Mouse (Mus musculus): ENCODE measurements at regions not wholly inside any gene's neighbourhood (a gene's known extent, or its start where the extent isn't known, plus 50 kb on each side); places are given as distances from the start of the nearest gene placed in this dataset.

DNA sequence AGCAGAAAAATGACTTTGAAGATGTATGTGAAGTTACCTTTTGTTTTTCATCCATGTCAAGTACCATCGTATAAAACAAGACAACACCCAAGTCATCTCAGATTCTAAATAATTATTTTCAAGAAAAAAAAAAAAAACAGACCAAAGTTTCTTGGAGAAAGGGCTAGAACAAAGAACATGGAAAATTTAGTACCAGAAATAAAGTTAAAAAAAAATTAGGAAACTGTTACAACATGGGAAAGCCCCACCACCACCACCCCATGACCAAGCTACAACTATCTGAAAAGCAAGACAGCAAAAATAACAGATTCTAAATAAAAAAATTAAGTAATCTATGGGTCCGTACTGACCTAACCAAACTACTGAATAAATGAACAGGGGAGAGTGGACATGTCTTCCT lies 235.3 kb upstream of the Smim15 start:
- Histone ChIP-seq H3K27me3 (ENCODE audit: insufficient read depth, low read length) (no peaks in the 10 kb centered on the region), H3K9me3 (ENCODE audit: low read length) (peaks cover 3% of the 10 kb centered on the region), H3K4me1 (replicated peaks; ENCODE audit: low read depth, low read length) (peaks cover 21% of the 10 kb centered on the region), H3K36me3 (ENCODE audit: insufficient read depth, low read length) (no peaks in the 10 kb centered on the region), H3K4me3 (replicated peaks; ENCODE audit: low read length) (no peak overlapping the region)
- TF ChIP-seq POU5F1 (IDR thresholded peaks at IDR 0.05; ENCODE audit: borderline replicate concordance, low read length) (no peak), NANOG (IDR thresholded peaks at IDR 0.05; ENCODE audit: borderline replicate concordance, low read length) (no peak), CTCF (conservative IDR thresholded peaks at IDR 0.05; ENCODE audit: low read length) (no peak)

DNA sequence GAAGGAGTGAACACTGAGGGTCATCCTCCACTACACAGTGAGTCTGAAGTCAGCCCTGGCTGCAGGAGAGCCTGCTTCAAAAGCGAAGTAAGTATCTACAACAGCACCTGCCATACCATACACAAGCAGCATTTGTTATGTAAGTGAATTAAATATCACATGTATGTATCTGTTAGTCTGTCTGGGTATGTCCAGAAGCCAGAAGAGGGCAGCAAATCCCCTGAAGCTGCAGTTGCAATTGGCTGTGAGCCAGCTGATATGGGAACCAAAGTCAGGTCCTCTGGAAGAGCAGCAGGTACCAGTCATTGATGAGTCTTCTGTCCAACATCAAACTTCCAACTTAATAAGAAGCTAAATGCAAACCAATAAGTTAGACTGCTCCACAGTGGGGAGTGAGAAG lies 239.8 kb upstream of the Smim15 start:
- Histone ChIP-seq H3K36me3 (ENCODE audit: insufficient read depth, low read length) (no peaks in the 10 kb centered on the region), H3K4me3 (replicated peaks; ENCODE audit: low read length) (no peak overlapping the region), H3K9me3 (ENCODE audit: low read length) (peaks cover 3% of the 10 kb centered on the region), H3K27me3 (ENCODE audit: insufficient read depth, low read length) (no peaks in the 10 kb centered on the region), H3K4me1 (replicated peaks; ENCODE audit: low read depth, low read length) (peaks cover 15% of the 10 kb centered on the region)
- TF ChIP-seq CTCF (conservative IDR thresholded peaks at IDR 0.05; ENCODE audit: low read length), result 0 out of 2 replicates have a peak, but pooled peaks have one; percentile 14
- no peak for TF ChIP-seq NANOG (IDR thresholded peaks at IDR 0.05; ENCODE audit: borderline replicate concordance, low read length)

DNA sequence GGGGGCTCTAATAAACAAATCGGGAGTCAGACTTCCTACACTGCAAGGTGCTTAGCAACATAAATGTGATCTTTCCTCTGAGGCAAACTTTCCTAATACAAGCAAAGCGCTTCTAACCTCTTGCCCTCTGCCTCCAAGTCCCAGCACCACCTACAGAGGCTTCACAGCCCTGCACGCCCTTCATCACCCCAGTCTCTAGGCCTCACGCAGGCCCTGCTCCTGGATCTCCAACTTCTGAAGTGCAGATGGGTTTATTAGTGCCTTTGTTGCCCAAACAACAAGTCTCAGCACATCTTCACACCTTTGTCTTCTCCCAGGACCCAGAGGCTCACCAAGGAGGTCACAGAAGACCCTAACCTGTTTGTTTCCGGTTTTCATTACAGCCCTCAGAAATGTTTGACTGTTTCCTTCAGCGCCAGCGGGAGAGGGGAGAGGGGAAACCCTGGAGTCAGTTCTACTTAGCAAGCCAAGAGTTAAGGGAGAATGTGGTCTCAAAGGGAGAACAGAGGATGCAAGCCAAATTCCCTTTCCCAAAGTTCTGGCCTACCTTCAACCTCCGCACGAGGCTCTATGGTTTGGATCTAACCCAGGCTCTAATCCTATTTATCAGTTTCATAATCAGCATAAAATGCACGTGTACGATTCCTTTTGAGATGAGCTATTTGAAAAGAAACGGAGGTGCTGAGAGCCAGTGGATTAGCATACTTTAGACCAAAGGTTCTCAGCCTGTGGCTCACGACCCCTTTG lies 244.9 kb upstream of the Smim15 start:
- H3K27me3 ChIP-seq (ENCODE audit: insufficient read depth, low read length), result no peaks in the 10 kb centered on the region
- no peaks in the 10 kb centered on the region for H3K9me3 ChIP-seq (ENCODE audit: low read length)
- peaks cover 25% of the 10 kb centered on the region for H3K4me1 ChIP-seq (replicated peaks; ENCODE audit: low read depth, low read length)
- H3K4me3 ChIP-seq (replicated peaks; ENCODE audit: low read length), result no peak overlapping the region
- no peaks in the 10 kb centered on the region for H3K36me3 ChIP-seq (ENCODE audit: insufficient read depth, low read length)
- TF ChIP-seq POU5F1 (IDR thresholded peaks at IDR 0.05; ENCODE audit: borderline replicate concordance, low read length) (no peak), CTCF (conservative IDR thresholded peaks at IDR 0.05; ENCODE audit: low read length) (no peak), NANOG (IDR thresholded peaks at IDR 0.05; ENCODE audit: borderline replicate concordance, low read length) (no peak)

DNA sequence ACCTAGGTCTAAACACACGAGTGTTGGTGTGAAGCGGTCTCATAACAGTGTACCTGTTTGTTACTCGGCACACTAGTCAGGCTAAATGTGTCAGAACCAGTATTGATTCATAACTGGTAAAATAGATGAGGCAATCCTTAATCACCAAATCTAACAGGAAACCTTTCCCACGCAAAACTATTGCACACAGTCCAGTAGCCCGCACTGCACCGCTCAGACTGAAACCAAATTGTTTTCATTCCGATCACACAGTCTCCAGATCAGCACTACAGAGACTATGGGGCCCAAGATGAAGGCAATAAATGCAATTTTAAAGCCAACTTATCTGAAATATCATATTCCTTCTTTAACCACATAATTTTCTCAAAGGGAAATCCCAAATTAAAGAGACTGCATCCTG lies 246.1 kb upstream of the Smim15 start:
- Histone ChIP-seq H3K4me3 (replicated peaks; ENCODE audit: low read length) (no peak overlapping the region), H3K27me3 (ENCODE audit: insufficient read depth, low read length) (no peaks in the 10 kb centered on the region), H3K36me3 (ENCODE audit: insufficient read depth, low read length) (no peaks in the 10 kb centered on the region), H3K4me1 (replicated peaks; ENCODE audit: low read depth, low read length) (peaks cover 27% of the 10 kb centered on the region), H3K9me3 (ENCODE audit: low read length) (no peaks in the 10 kb centered on the region)
- no peak for TF ChIP-seq NANOG (IDR thresholded peaks at IDR 0.05; ENCODE audit: borderline replicate concordance, low read length)
- TF ChIP-seq POU5F1 (IDR thresholded peaks at IDR 0.05; ENCODE audit: borderline replicate concordance, low read length), result no peak
- TF ChIP-seq CTCF (conservative IDR thresholded peaks at IDR 0.05; ENCODE audit: low read length), result no peak

DNA sequence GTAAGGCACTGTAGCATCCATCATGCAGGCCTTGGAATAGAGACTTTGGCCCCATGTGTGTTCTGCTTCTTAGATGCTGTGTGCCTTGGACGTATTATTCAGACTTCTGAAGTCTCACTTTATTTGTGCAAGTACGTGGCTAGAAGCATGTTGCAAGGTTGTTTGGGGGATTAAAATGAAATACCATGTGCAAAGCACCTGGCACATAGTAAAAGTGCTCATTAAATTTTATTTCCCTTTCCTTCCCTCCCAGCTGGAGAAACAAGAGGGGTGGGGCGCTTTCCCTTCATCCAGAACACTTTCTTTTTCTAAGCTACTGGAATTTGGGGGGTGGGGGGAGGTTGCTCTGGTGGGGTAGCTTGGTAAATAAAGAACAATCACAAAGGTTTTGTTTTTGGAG lies 248.7 kb upstream of the Smim15 start:
- Histone ChIP-seq H3K27me3 (ENCODE audit: insufficient read depth, low read length) (no peaks in the 10 kb centered on the region), H3K4me1 (replicated peaks; ENCODE audit: low read depth, low read length) (peaks cover 35% of the 10 kb centered on the region), H3K9me3 (ENCODE audit: low read length) (no peaks in the 10 kb centered on the region), H3K36me3 (ENCODE audit: insufficient read depth, low read length) (no peaks in the 10 kb centered on the region), H3K4me3 (replicated peaks; ENCODE audit: low read length) (no peak overlapping the region)
- TF ChIP-seq NANOG (IDR thresholded peaks at IDR 0.05; ENCODE audit: borderline replicate concordance, low read length) (no peak), CTCF (conservative IDR thresholded peaks at IDR 0.05; ENCODE audit: low read length) (no peak), POU5F1 (IDR thresholded peaks at IDR 0.05; ENCODE audit: borderline replicate concordance, low read length) (no peak)

DNA sequence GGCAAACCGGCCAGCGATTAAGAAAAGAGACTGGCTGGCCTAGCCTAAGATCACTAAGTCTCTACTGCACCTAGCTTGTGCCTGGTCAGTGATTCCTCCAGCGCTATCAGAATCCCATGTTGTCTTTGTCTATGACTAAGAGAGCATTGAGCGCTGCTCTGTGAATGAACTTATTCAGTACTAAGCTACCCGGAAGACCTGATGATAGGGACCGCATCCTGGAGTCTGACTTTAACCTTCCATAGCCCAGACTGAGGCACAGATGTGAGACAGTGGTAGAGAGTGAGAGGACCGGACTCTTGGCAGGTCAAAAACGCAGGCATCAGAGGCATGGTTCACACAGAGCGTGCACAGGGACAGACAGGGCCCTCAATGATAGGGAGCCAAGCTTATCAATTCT lies 252.5 kb upstream of the Smim15 start:
- TF ChIP-seq CTCF (conservative IDR thresholded peaks at IDR 0.05; ENCODE audit: low read length), result no peak
- TF ChIP-seq POU5F1 (IDR thresholded peaks at IDR 0.05; ENCODE audit: borderline replicate concordance, low read length), result no peak
- no peak for TF ChIP-seq NANOG (IDR thresholded peaks at IDR 0.05; ENCODE audit: borderline replicate concordance, low read length)

DNA sequence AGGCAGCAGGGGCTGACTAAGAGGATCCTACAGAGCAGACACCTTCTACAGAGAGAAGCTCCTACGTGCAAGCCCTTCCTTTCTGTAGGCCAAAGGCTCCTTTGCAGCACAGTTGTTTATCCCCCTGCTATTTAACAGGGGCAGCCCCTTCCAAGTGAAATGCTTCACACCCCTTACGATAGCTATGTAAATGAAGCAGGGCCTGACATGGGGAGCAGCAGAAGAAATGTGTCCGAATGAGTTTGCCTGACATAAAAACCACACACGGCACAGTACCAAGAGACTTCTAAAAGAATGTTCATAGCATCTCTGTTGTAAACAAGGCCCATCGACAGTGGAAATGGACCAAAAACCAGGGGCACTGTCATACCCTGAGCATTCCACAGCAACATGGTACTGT lies 259.3 kb upstream of the Smim15 start:
- no peak overlapping the region for H3K4me3 ChIP-seq (replicated peaks; ENCODE audit: low read length)
- H3K4me1 ChIP-seq (replicated peaks; ENCODE audit: low read depth, low read length), result peaks cover 19% of the 10 kb centered on the region
- no peaks in the 10 kb centered on the region for H3K27me3 ChIP-seq (ENCODE audit: insufficient read depth, low read length)
- H3K9me3 ChIP-seq (ENCODE audit: low read length), result no peaks in the 10 kb centered on the region
- TF ChIP-seq CTCF (conservative IDR thresholded peaks at IDR 0.05; ENCODE audit: low read length) (no peak), NANOG (IDR thresholded peaks at IDR 0.05; ENCODE audit: borderline replicate concordance, low read length) (no peak), POU5F1 (IDR thresholded peaks at IDR 0.05; ENCODE audit: borderline replicate concordance, low read length) (no peak)
- H3K36me3 ChIP-seq (ENCODE audit: insufficient read depth, low read length), result no peaks in the 10 kb centered on the region

More for the DNA sequence above, 252.5 kb upstream of the Smim15 start:
- no peak overlapping the region for H3K4me3 ChIP-seq (replicated peaks; ENCODE audit: low read length)
- H3K4me1 ChIP-seq (replicated peaks; ENCODE audit: low read depth, low read length), result peaks cover 20% of the 10 kb centered on the region
- H3K9me3 ChIP-seq (ENCODE audit: low read length), result no peaks in the 10 kb centered on the region
- no peaks in the 10 kb centered on the region for H3K27me3 ChIP-seq (ENCODE audit: insufficient read depth, low read length)
- no peaks in the 10 kb centered on the region for H3K36me3 ChIP-seq (ENCODE audit: insufficient read depth, low read length)

DNA sequence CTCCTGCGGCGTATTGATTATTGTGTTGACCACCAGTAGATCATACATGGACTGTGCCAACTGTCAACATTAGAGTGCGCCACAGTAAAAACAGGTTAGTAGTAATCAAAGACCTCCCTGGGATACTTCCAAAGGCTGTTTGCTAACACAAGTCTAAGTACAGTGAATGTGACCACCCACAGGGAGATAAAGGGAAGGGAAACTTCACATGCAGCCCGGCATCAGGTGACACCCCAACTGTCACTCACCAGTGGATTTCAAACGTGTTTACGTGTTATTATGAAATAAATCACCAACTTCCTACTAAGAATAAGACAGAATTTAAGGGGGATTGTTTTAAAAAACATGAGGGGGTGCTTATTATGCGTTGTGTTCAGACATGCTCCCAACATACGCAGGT lies 262.5 kb upstream of the Smim15 start:
- no peaks in the 10 kb centered on the region for H3K36me3 ChIP-seq (ENCODE audit: insufficient read depth, low read length)
- H3K4me1 ChIP-seq (replicated peaks; ENCODE audit: low read depth, low read length), result peaks cover 21% of the 10 kb centered on the region
- no peaks in the 10 kb centered on the region for H3K9me3 ChIP-seq (ENCODE audit: low read length)
- no peak overlapping the region for H3K4me3 ChIP-seq (replicated peaks; ENCODE audit: low read length)
- no peaks in the 10 kb centered on the region for H3K27me3 ChIP-seq (ENCODE audit: insufficient read depth, low read length)
- TF ChIP-seq NANOG (IDR thresholded peaks at IDR 0.05; ENCODE audit: borderline replicate concordance, low read length), result no peak
- TF ChIP-seq CTCF (conservative IDR thresholded peaks at IDR 0.05; ENCODE audit: low read length), result no peak
- TF ChIP-seq POU5F1 (IDR thresholded peaks at IDR 0.05; ENCODE audit: borderline replicate concordance, low read length), result no peak

DNA sequence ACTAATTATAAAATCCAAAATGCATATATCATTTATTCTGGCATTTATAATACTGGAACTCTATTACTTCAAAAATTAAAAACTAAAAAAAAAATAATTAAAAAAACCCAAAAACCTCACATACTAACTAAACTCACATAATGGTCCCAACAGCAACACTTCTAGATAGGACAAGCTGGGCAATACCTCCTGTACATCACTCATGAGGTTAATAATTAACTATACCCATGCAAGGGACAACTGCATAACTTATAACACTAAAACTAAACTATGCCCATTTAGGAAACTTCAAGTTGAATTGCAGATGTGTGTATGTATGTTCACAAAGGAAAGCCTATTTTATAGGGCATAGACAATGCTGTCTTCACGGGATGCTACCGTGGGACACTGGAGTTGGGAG lies 263.0 kb upstream of the Smim15 start:
- H3K9me3 ChIP-seq (ENCODE audit: low read length), result no peaks in the 10 kb centered on the region
- no peak for TF ChIP-seq POU5F1 (IDR thresholded peaks at IDR 0.05; ENCODE audit: borderline replicate concordance, low read length)
- TF ChIP-seq CTCF (conservative IDR thresholded peaks at IDR 0.05; ENCODE audit: low read length), result no peak

More for the DNA sequence above, 263.0 kb upstream of the Smim15 start:
- no peak overlapping the region for H3K4me3 ChIP-seq (replicated peaks; ENCODE audit: low read length)
- H3K4me1 ChIP-seq (replicated peaks; ENCODE audit: low read depth, low read length), result peaks cover 26% of the 10 kb centered on the region
- H3K36me3 ChIP-seq (ENCODE audit: insufficient read depth, low read length), result no peaks in the 10 kb centered on the region
- no peaks in the 10 kb centered on the region for H3K27me3 ChIP-seq (ENCODE audit: insufficient read depth, low read length)

Data from E14TG2a.4 (cell line).